Mouse (Mus musculus): Measurements from ENCODE around the gene Olfr1152. TPM values are rescaled to one million over a fixed set of nuclear protein-coding genes. Genes with fewer than 3 reads are reported as not detected.

The Olfr1152 gene
- polyA plus RNA-seq (2015; fragmentation: Nextera tagmentation; extraction: Ambion mirVana): not detected in 2 replicates

DNA sequence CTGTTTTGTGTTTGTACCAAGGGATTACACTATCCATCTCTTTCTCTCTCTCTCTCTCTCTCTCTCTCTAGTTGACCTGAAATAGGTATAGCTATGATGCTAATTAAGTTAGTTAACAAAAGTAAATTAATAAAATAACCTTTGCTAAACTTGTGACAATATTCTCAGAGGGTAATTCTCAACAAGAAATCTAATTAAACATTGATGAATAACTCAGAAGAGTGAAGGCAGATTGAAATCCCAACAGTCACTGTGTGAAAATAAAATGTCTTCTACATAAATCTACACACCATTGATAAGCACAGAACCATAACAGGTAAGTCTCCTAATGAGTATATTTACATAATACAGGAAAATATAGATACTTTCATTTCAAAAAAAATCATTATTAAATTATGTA is at the start of gene Olfr1152:
Olfr1152 (plus strand) TSS at position 301 of the 400 bp plus-strand sequence.
- Histone ChIP-seq H3K9ac (no peak within 1 kb of the TSS), H3K27ac (no peak within 1 kb of the TSS), H3K9me3 (no peaks in the 10 kb centered on the region), H3K36me3 (no peaks in the 10 kb centered on the region), H3K27me3 (no peaks in the 10 kb centered on the region), H3K4me3 (no peak within 1 kb of the TSS), H3K4me1 (replicated peaks) (no peaks in the 10 kb centered on the region), H3K4me2 (no peak within 1 kb of the TSS)
- no peak for ATAC-seq (ENCODE audit: low FRiP score)

DNA sequence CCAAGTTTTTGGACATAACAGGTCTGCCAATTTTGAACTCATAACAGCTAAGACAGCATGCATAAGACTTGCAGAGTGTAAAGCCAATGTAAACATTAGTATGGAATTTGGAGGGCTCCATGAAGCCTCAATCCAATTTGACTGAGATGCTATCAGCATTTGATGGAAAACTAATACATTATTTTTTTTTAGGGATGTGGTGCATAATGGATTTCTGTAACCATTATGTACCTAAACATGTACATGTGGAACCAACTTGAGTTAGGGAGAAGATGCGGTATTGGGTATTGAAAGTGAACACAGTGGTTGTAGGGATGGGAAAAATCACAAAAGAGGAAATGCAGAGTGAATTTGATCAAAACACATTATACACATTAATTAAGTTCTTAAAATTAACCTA is 36.1 kb upstream of the Olfr1152 start, which contains the start of gene Olfr1148:
Olfr1148 (plus strand) TSS at position 301 of the 400 bp plus-strand sequence.
- Histone ChIP-seq H3K9ac (no peak within 1 kb of the TSS), H3K27ac (no peak within 1 kb of the TSS), H3K4me2 (no peak within 1 kb of the TSS), H3K4me1 (replicated peaks) (no peaks in the 10 kb centered on the region), H3K36me3 (no peaks in the 10 kb centered on the region), H3K4me3 (no peak within 1 kb of the TSS), H3K9me3 (no peaks in the 10 kb centered on the region), H3K27me3 (no peaks in the 10 kb centered on the region)
- 97% methylated on average over 1 of the region's 1 CpGs for WGBS
- ATAC-seq (ENCODE audit: low FRiP score): no peak

GRCm38 (mm10) chr2:87843693-87844092 is 22.6 kb upstream of the Olfr1152 start, which contains the start of gene Olfr1150-ps1:
TSS of gene Olfr1150-ps1 (plus strand) at chr2:87843993.
- Histone ChIP-seq H3K4me3 (no peak within 1 kb of the TSS), H3K4me1 (replicated peaks) (no peaks in the 10 kb centered on the region), H3K9me3 (no peaks in the 10 kb centered on the region), H3K27ac (no peak within 1 kb of the TSS), H3K27me3 (no peaks in the 10 kb centered on the region), H3K4me2 (no peak within 1 kb of the TSS), H3K36me3 (no peaks in the 10 kb centered on the region), H3K9ac (no peak within 1 kb of the TSS)
- WGBS: 93% methylated on average over 1 of the region's 1 CpGs
- ATAC-seq (ENCODE audit: low FRiP score): no peak

- H3K4me2 ChIP-seq: no peak within 1 kb of the TSS
- 95% methylated on average over 1 of the region's 1 CpGs for WGBS
- no peaks in the 10 kb centered on the region for H3K9me3 ChIP-seq
- ATAC-seq (ENCODE audit: low FRiP score): no peak
- H3K9ac ChIP-seq: no peak within 1 kb of the TSS
- no peak within 1 kb of the TSS for H3K27ac ChIP-seq
- H3K27me3 ChIP-seq: no peaks in the 10 kb centered on the region
- H3K4me1 ChIP-seq (replicated peaks): no peaks in the 10 kb centered on the region
- no peaks in the 10 kb centered on the region for H3K36me3 ChIP-seq
- H3K4me3 ChIP-seq: no peak within 1 kb of the TSS
These were observed 10.7 kb upstream of the Olfr1152 start, which contains the start of gene Olfr1151 for GRCm38 (mm10) chr2:87855562-87855961. TSS of gene Olfr1151 (plus strand) at chr2:87855862.

DNA sequence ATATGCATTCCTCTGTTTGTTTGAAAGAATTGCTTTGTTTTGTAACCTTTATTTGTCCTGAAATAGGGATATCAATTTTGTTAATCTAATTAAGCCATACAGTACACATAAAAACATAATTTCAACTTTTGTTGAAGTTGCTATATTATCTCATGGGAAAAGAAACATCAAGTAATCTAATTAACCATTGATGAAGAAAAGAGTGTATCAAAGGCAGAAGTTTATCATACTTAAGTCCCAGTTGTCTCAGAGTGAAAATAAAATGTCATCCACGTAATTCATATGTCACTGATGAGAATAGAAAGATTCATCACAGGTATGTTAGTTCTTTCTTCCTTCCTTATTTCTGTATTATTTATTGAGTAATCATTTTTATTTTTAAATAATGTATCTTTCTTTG is 28.4 kb downstream of the Olfr1152 start, which contains the start of gene Olfr1153:
Olfr1153 (plus strand) TSS at position 301 of the 400 bp plus-strand sequence.
- ATAC-seq (ENCODE audit: low FRiP score): no peak
- WGBS: 74% methylated on average over 1 of the region's 1 CpGs

GRCm38 (mm10) chr2:87905066-87905465 is 38.8 kb downstream of the Olfr1152 start, which contains the start of gene Olfr1154:
TSS of gene Olfr1154 (minus strand) at chr2:87905166.
- 90% methylated on average over 1 of the region's 1 CpGs for WGBS
- no peaks in the 10 kb centered on the region for H3K27me3 ChIP-seq
- H3K36me3 ChIP-seq: no peaks in the 10 kb centered on the region
- ATAC-seq (ENCODE audit: low FRiP score): no peak
- H3K27ac ChIP-seq: no peak within 1 kb of the TSS
- H3K4me2 ChIP-seq: no peak within 1 kb of the TSS
- no peaks in the 10 kb centered on the region for H3K4me1 ChIP-seq (replicated peaks)
- no peak within 1 kb of the TSS for H3K4me3 ChIP-seq
- H3K9me3 ChIP-seq: no peaks in the 10 kb centered on the region
- H3K9ac ChIP-seq: no peak within 1 kb of the TSS

More for the DNA sequence above, 28.4 kb downstream of the Olfr1152 start, which contains the start of gene Olfr1153:
- Histone ChIP-seq H3K4me2 (no peak within 1 kb of the TSS), H3K27me3 (no peaks in the 10 kb centered on the region), H3K27ac (no peak within 1 kb of the TSS), H3K4me3 (no peak within 1 kb of the TSS), H3K9ac (no peak within 1 kb of the TSS), H3K36me3 (no peaks in the 10 kb centered on the region), H3K9me3 (no peaks in the 10 kb centered on the region), H3K4me1 (replicated peaks) (no peaks in the 10 kb centered on the region)

Other genes starting within 250 kb of the Olfr1152 start
- gene Olfr1131, start 239.4 kb upstream of the Olfr1152 start, polyA plus RNA-seq (2015; fragmentation: Nextera tagmentation; extraction: Ambion mirVana): not detected in 2 replicates
- not detected in 2 replicates for gene Olfr1132, start 229.0 kb upstream of the Olfr1152 start, polyA plus RNA-seq (2015; fragmentation: Nextera tagmentation; extraction: Ambion mirVana)
- gene Olfr1133, start 219.1 kb upstream of the Olfr1152 start, polyA plus RNA-seq (2015; fragmentation: Nextera tagmentation; extraction: Ambion mirVana): not detected in 2 replicates
- gene Olfr1134, start 208.0 kb upstream of the Olfr1152 start, polyA plus RNA-seq (2015; fragmentation: Nextera tagmentation; extraction: Ambion mirVana): not detected in 2 replicates
- not detected in 2 replicates for gene Olfr1135, start 192.8 kb upstream of the Olfr1152 start, polyA plus RNA-seq (2015; fragmentation: Nextera tagmentation; extraction: Ambion mirVana)
- not detected in 2 replicates for gene Olfr1136, start 172.5 kb upstream of the Olfr1152 start, polyA plus RNA-seq (2015; fragmentation: Nextera tagmentation; extraction: Ambion mirVana)
- not detected in 2 replicates for gene Olfr1137, start 153.3 kb upstream of the Olfr1152 start, polyA plus RNA-seq (2015; fragmentation: Nextera tagmentation; extraction: Ambion mirVana)
- not detected in 2 replicates for gene Olfr1138, start 126.5 kb upstream of the Olfr1152 start, polyA plus RNA-seq (2015; fragmentation: Nextera tagmentation; extraction: Ambion mirVana)
- gene Olfr1140, start 122.7 kb upstream of the Olfr1152 start, polyA plus RNA-seq (2015; fragmentation: Nextera tagmentation; extraction: Ambion mirVana): not detected in 2 replicates
- not detected in 2 replicates for gene Olfr1141, start 112.5 kb upstream of the Olfr1152 start, polyA plus RNA-seq (2015; fragmentation: Nextera tagmentation; extraction: Ambion mirVana)
- gene Olfr152, start 87.0 kb upstream of the Olfr1152 start, polyA plus RNA-seq (2015; fragmentation: Nextera tagmentation; extraction: Ambion mirVana): not detected in 2 replicates
- gene Olfr1143, start 65.9 kb upstream of the Olfr1152 start, polyA plus RNA-seq (2015; fragmentation: Nextera tagmentation; extraction: Ambion mirVana): not detected in 2 replicates
- not detected in 2 replicates for gene Olfr1145, start 56.7 kb upstream of the Olfr1152 start, polyA plus RNA-seq (2015; fragmentation: Nextera tagmentation; extraction: Ambion mirVana)
- not detected in 2 replicates for gene Olfr1148, start 36.0 kb upstream of the Olfr1152 start, polyA plus RNA-seq (2015; fragmentation: Nextera tagmentation; extraction: Ambion mirVana)
- not detected in 2 replicates for gene Olfr1150-ps1, start 22.5 kb upstream of the Olfr1152 start, polyA plus RNA-seq (2015; fragmentation: Nextera tagmentation; extraction: Ambion mirVana)
- not detected in 2 replicates for gene Olfr1151, start 10.6 kb upstream of the Olfr1152 start, polyA plus RNA-seq (2015; fragmentation: Nextera tagmentation; extraction: Ambion mirVana)
- gene Olfr1153, start 28.5 kb downstream of the Olfr1152 start, polyA plus RNA-seq (2015; fragmentation: Nextera tagmentation; extraction: Ambion mirVana): not detected in 2 replicates
- gene Olfr1154, start 38.7 kb downstream of the Olfr1152 start, polyA plus RNA-seq (2015; fragmentation: Nextera tagmentation; extraction: Ambion mirVana): not detected in 2 replicates
- gene Olfr1155, start 78.6 kb downstream of the Olfr1152 start, polyA plus RNA-seq (2015; fragmentation: Nextera tagmentation; extraction: Ambion mirVana): not detected in 2 replicates
- not detected in 2 replicates for gene Olfr1156, start 86.6 kb downstream of the Olfr1152 start, polyA plus RNA-seq (2015; fragmentation: Nextera tagmentation; extraction: Ambion mirVana)
- not detected in 2 replicates for gene Olfr1157, start 101.8 kb downstream of the Olfr1152 start, polyA plus RNA-seq (2015; fragmentation: Nextera tagmentation; extraction: Ambion mirVana)
- gene Olfr74, start 108.2 kb downstream of the Olfr1152 start, polyA plus RNA-seq (2015; fragmentation: Nextera tagmentation; extraction: Ambion mirVana): not detected in 2 replicates
- not detected in 2 replicates for gene Olfr1158, start 123.6 kb downstream of the Olfr1152 start, polyA plus RNA-seq (2015; fragmentation: Nextera tagmentation; extraction: Ambion mirVana)
- not detected in 2 replicates for gene Olfr1160, start 141.8 kb downstream of the Olfr1152 start, polyA plus RNA-seq (2015; fragmentation: Nextera tagmentation; extraction: Ambion mirVana)
- not detected in 2 replicates for gene Olfr1161, start 156.3 kb downstream of the Olfr1152 start, polyA plus RNA-seq (2015; fragmentation: Nextera tagmentation; extraction: Ambion mirVana)
- not detected in 2 replicates for gene Olfr73, start 171.2 kb downstream of the Olfr1152 start, polyA plus RNA-seq (2015; fragmentation: Nextera tagmentation; extraction: Ambion mirVana)
- gene Olfr1162, start 184.6 kb downstream of the Olfr1152 start, polyA plus RNA-seq (2015; fragmentation: Nextera tagmentation; extraction: Ambion mirVana): not detected in 2 replicates
- not detected in 2 replicates for gene Olfr1163, start 205.3 kb downstream of the Olfr1152 start, polyA plus RNA-seq (2015; fragmentation: Nextera tagmentation; extraction: Ambion mirVana)
- not detected in 2 replicates for gene Olfr1164, start 227.5 kb downstream of the Olfr1152 start, polyA plus RNA-seq (2015; fragmentation: Nextera tagmentation; extraction: Ambion mirVana)

Data from hindbrain, embryonic 13.5 days (tissue).